22 mouse cellular contexts compared by ENCODE assay signal in the genomic region with DNA sequence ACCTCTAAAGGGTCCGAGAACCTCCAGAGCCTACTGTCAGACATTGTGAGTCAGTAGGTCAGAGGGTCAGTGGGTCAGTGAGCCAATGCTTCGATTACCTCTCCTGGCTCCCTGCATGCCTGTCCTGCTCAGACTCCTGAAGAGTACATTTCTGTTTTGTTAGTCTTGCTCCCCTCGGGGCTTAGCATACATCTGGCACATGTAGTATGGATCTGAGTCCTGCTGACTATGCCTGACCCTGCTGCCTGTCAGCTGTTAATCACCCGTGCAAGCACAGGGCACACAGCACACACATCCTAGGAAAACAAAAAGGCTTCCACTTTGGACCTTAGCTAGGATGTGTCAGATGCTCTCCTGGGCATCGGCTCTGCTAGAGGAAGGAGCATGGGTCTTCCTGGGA.
A peak's percentile ranks its signal among the peaks of the same experiment; 100 is the strongest.
DNase-seq lines count a peak whose midpoint lies in the region; ATAC-seq and TF ChIP-seq lines count a peak whose summit lies in the region.
"Had no signal": no experiment of that assay in that cellular context is flagged by ENCODE, and none has a peak within 500 bp of the region (broad histone marks: within the 10 kb centered on the region; RNA-seq: fewer than 3 reads in every experiment).

No protein-coding gene starts in this region.

- 0 out of 2 replicates have a peak, but pooled peaks have one; percentile 11 for ATAC-seq in hindbrain, embryonic 12.5 days (ENCODE audit: low FRiP score)
- ATAC-seq in hindbrain, postnatal 0 days, result no peak
- peak; percentile 84 for ATAC-seq in Patski
- ATAC-seq in neural tube, embryonic 13.5 days (ENCODE audit: low read depth), result 0 out of 2 replicates have a peak, but pooled peaks have one; percentile 7
- ATAC-seq in forebrain, embryonic 15.5 days (replicated peaks), result no peak
- ATAC-seq: forebrain, embryonic 13.5 days; inflammation-experienced regulatory T-cells, adult 6 months; midbrain, embryonic 13.5 days had no signal

- in situ Hi-C loops in Patski (cut with MboI; ENCODE audit: low pct_unique_long_range_greater_than_20kb), result no loop called here

- TF ChIP-seq CTCF in hindbrain, postnatal 0 days (IDR thresholded peaks at IDR 0.05; ENCODE audit: low read depth), result no peak
- no peak for TF ChIP-seq CTCF in Patski (IDR thresholded peaks at IDR 0.05)

- 43% methylated on average over 5 of the region's 5 CpGs for WGBS in hindbrain, embryonic 12.5 days
- WGBS in hindbrain, postnatal 0 days, result 49% methylated on average over 5 of the region's 5 CpGs
- 41% methylated on average over 5 of the region's 5 CpGs for WGBS in neural tube, embryonic 13.5 days
- WGBS in forebrain, embryonic 15.5 days, result 82% methylated on average over 5 of the region's 5 CpGs

- peaks cover 20% of the 10 kb centered on the region for H3K4me1 ChIP-seq in hindbrain, embryonic 12.5 days
- H3K4me1 ChIP-seq in hindbrain, postnatal 0 days (ENCODE audit: insufficient read depth, low read length), result 0 out of 2 replicates have a peak, but pooled peaks cover 3% of the 10 kb centered on the region
- H3K4me1 ChIP-seq in neural tube, embryonic 13.5 days (replicated peaks), result peaks cover 29% of the 10 kb centered on the region
- H3K4me1 ChIP-seq in forebrain, embryonic 15.5 days, result no peaks in the 10 kb centered on the region
- H3K4me1 ChIP-seq: heart, embryonic 13.5 days had no signal

- no peak overlapping the region for H3K9ac ChIP-seq in hindbrain, embryonic 12.5 days
- no peak overlapping the region for H3K9ac ChIP-seq in hindbrain, postnatal 0 days (replicated peaks; ENCODE audit: low read length)
- H3K9ac ChIP-seq in neural tube, embryonic 13.5 days, result no peak overlapping the region; the same call in 1 of the 2 replicates
- H3K9ac ChIP-seq in forebrain, embryonic 15.5 days (replicated peaks), result no peak overlapping the region
- H3K9ac ChIP-seq: embryonic facial prominence, embryonic 13.5 days; forebrain, embryonic 13.5 days; heart, embryonic 13.5 days; midbrain, embryonic 13.5 days; neural tube, embryonic 12.5 days had no signal

- no peaks in the 10 kb centered on the region for H3K9me3 ChIP-seq in hindbrain, embryonic 12.5 days (replicated peaks)
- H3K9me3 ChIP-seq in hindbrain, postnatal 0 days (ENCODE audit: low read length), result no peaks in the 10 kb centered on the region
- H3K9me3 ChIP-seq in neural tube, embryonic 13.5 days, result no peaks in the 10 kb centered on the region
- H3K9me3 ChIP-seq in forebrain, embryonic 15.5 days, result no peaks in the 10 kb centered on the region
- H3K9me3 ChIP-seq: embryonic facial prominence, embryonic 13.5 days; forebrain, embryonic 13.5 days; heart, embryonic 13.5 days; midbrain, embryonic 13.5 days; neural tube, embryonic 12.5 days had no signal

- H3K27ac ChIP-seq in hindbrain, embryonic 12.5 days, result no peak overlapping the region
- H3K27ac ChIP-seq in hindbrain, postnatal 0 days, result no peak overlapping the region
- no peak overlapping the region for H3K27ac ChIP-seq in neural tube, embryonic 13.5 days (replicated peaks)
- H3K27ac ChIP-seq in forebrain, embryonic 15.5 days (replicated peaks), result no peak overlapping the region
- H3K27ac ChIP-seq: embryonic facial prominence, embryonic 13.5 days; forebrain, embryonic 13.5 days; heart, embryonic 13.5 days; midbrain, embryonic 13.5 days; neural tube, embryonic 12.5 days had no signal

- DNase-seq in hindbrain, postnatal 0 days (ENCODE audit: low spot score), result no peak
- no peak for DNase-seq in Patski (ENCODE audit: low read depth, low spot score)
- peak; percentile 39 for DNase-seq in embryo, embryonic 11 days
- DNase-seq in frontal cortex, postnatal 10 days (ENCODE audit: low spot score in 2 of 2), result no peak
- DNase-seq: adrenal gland, postnatal 14 days; cerebellum, adult 8-10 months; gastrocnemius, postnatal 10 days; kidney, adult 18-20 months; kidney, postnatal 10 days; lung, adult 2 months; lung, postnatal 14 days; right cerebral cortex, postnatal 14 days had no signal

- no peak overlapping the region for H3K4me2 ChIP-seq in hindbrain, embryonic 12.5 days (replicated peaks)
- H3K4me2 ChIP-seq in hindbrain, postnatal 0 days (ENCODE audit: low read depth, low read length), result no peak overlapping the region
- no peak overlapping the region for H3K4me2 ChIP-seq in neural tube, embryonic 13.5 days
- no peak overlapping the region for H3K4me2 ChIP-seq in forebrain, embryonic 15.5 days (replicated peaks)
- H3K4me2 ChIP-seq: embryonic facial prominence, embryonic 13.5 days; forebrain, embryonic 13.5 days; heart, embryonic 13.5 days; liver, embryonic 11.5 days; midbrain, embryonic 13.5 days; neural tube, embryonic 12.5 days had no signal

- H3K36me3 ChIP-seq in hindbrain, embryonic 12.5 days, result no peaks in the 10 kb centered on the region
- peaks cover 8% of the 10 kb centered on the region; the same call in 1 of the 2 replicates for H3K36me3 ChIP-seq in hindbrain, postnatal 0 days (ENCODE audit: insufficient read depth, low read length)
- peaks cover 7% of the 10 kb centered on the region; the same call in 1 of the 2 replicates for H3K36me3 ChIP-seq in neural tube, embryonic 13.5 days
- H3K36me3 ChIP-seq in forebrain, embryonic 15.5 days, result no peaks in the 10 kb centered on the region
- H3K36me3 ChIP-seq: embryonic facial prominence, embryonic 13.5 days; heart, embryonic 13.5 days had no signal

- CTCF ChIA-PET in Patski (lab: Charles Lee), result no interaction called here

- POLR2A ChIA-PET in Patski (lab: Charles Lee), result no interaction called here

- H3K27me3 ChIP-seq in hindbrain, embryonic 12.5 days, result no peaks in the 10 kb centered on the region
- no peaks in the 10 kb centered on the region for H3K27me3 ChIP-seq in hindbrain, postnatal 0 days (ENCODE audit: insufficient read depth, low read length)
- no peaks in the 10 kb centered on the region for H3K27me3 ChIP-seq in Patski
- H3K27me3 ChIP-seq in neural tube, embryonic 13.5 days, result no peaks in the 10 kb centered on the region
- no peaks in the 10 kb centered on the region for H3K27me3 ChIP-seq in forebrain, embryonic 15.5 days
- H3K27me3 ChIP-seq: embryonic facial prominence, embryonic 13.5 days; forebrain, embryonic 13.5 days; midbrain, embryonic 13.5 days; neural tube, embryonic 12.5 days had no signal

- no peak overlapping the region for H3K4me3 ChIP-seq in hindbrain, embryonic 12.5 days
- no peak overlapping the region for H3K4me3 ChIP-seq in hindbrain, postnatal 0 days (ENCODE audit: low read length)
- no peak overlapping the region for H3K4me3 ChIP-seq in neural tube, embryonic 13.5 days
- no peak overlapping the region for H3K4me3 ChIP-seq in forebrain, embryonic 15.5 days
- H3K4me3 ChIP-seq: embryonic facial prominence, embryonic 13.5 days; forebrain, embryonic 13.5 days; heart, embryonic 13.5 days; midbrain, embryonic 13.5 days; neural tube, embryonic 12.5 days had no signal

Comparison
In these comparisons a context has a peak if more than half of its experiments do, and no peak if none do; other contexts are left out.
1. ATAC-seq: peak in hindbrain, embryonic 12.5 days (single experiment), Patski (single experiment) and neural tube, embryonic 13.5 days (single experiment); none in hindbrain, postnatal 0 days (single experiment) and forebrain, embryonic 15.5 days (single experiment).